Mouse (Mus musculus): ENCODE data around the gene Gm15319.
"Not testable (repeated sequence)": the region's sequence is repeated elsewhere in the genome, so short reads cannot be mapped to it uniquely, and the experiment has no call there.

Gm15319 gene

GRCm38 (mm10) chr8:20296803-20297702 is 66.0 kb downstream of the Gm15319 start:
- in situ Hi-C loops (cut with MseI, MboI), result not testable (repeated sequence)

- in situ Hi-C loops (cut with MseI, MboI), result not testable (repeated sequence)
These were observed 67.1 kb downstream of the Gm15319 start for GRCm38 (mm10) chr8:20295881-20296280.

- in situ Hi-C loops (cut with MseI, MboI), result not testable (repeated sequence)
These were observed 68.2 kb downstream of the Gm15319 start for GRCm38 (mm10) chr8:20294826-20295225.

- in situ Hi-C loops (cut with MseI, MboI), result not testable (repeated sequence)
These were observed 69.0 kb downstream of the Gm15319 start for GRCm38 (mm10) chr8:20293966-20294365.

GRCm38 (mm10) chr8:20290015-20290414 is 73.0 kb downstream of the Gm15319 start:
- in situ Hi-C loops (cut with MseI, MboI), result not testable (repeated sequence)

- in situ Hi-C loops (cut with MseI, MboI), result not testable (repeated sequence)
These were observed 74.1 kb downstream of the Gm15319 start for GRCm38 (mm10) chr8:20288878-20289277.

- in situ Hi-C loops (cut with MseI, MboI), result not testable (repeated sequence)
These were observed 75.3 kb downstream of the Gm15319 start for GRCm38 (mm10) chr8:20287706-20288105.
